8 mouse cellular contexts compared by ENCODE assay signal in the genomic region with DNA sequence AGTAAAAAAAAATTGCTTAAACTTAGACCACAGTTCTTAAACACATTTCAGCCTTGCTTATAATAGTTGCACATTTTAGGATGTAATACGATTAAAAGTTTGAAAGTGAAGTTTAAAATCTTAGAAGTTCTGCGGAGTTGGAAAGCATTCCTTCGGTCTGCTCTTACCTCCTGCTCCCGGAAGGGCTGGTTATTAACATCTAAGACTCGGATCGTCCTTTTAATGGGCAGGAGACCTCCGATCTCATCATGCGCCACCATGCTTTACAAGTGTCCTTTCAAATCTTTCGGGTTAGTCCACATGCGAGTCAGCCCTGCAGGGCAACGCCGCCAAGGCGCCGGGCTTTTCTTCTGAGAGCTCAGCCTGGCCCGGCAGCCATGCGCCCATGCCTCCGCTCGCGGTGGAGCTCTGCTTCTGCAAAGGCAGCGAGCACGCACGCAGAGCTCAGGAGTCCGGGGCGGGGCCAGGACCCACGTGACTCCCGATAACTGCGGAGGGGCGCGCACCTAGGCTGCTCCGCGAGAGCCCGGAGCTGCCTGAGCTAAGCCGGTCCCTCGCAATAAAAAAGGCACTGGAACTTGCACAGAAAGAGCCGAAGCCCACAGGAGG. TPM values are rescaled to one million over a fixed set of nuclear protein-coding genes. Genes with fewer than 3 reads are reported as not detected.
DNase-seq lines count a peak whose midpoint lies in the region; ATAC-seq and TF ChIP-seq lines count a peak whose summit lies in the region.

No protein-coding gene starts in this region.

- peaks cover 3% of the 10 kb centered on the region; the same call in 1 of the 2 replicates for H3K9me3 ChIP-seq in erythroblast, embryonic 14.5 days (ENCODE audit: control insufficient read depth, low read length)
- H3K9me3 ChIP-seq in heart, embryonic 12.5 days (replicated peaks), result no peaks in the 10 kb centered on the region
- H3K9me3 ChIP-seq in kidney, embryonic 16.5 days (ENCODE audit: low read length), result no peaks in the 10 kb centered on the region

- no peak for TF ChIP-seq CTCF in liver, adult 2 months (IDR thresholded peaks at IDR 0.05; ENCODE audit: low read depth, low read length)

- H3K27ac ChIP-seq in heart, embryonic 12.5 days (ENCODE audit: poor library complexity, severe bottlenecking), result peak overlapping the region; percentile 82
- peak overlapping the region; percentile 76 for H3K27ac ChIP-seq in kidney, embryonic 16.5 days (ENCODE audit: low read length)
- H3K27ac ChIP-seq in liver, adult 2 months (replicated peaks; ENCODE audit: insufficient read depth, low read depth, low read length), result peak overlapping the region; percentile 87

- DNase-seq in CD4-positive helper T cell, adult 2 months (ENCODE audit: low read depth, low spot score), result peak; percentile 91
- peak; percentile 50 for DNase-seq in brain, embryonic 18.5 days (ENCODE audit: low read depth, low spot score)
- DNase-seq in liver, adult 2 months (ENCODE audit: extremely low read depth, low read depth, low spot score), result peak; percentile 83
- peak; percentile 90 to 92 for DNase-seq in spleen, postnatal 36 days (ENCODE audit: low spot score in 2 of 2)

- H3K79me2 ChIP-seq in liver, adult 2 months (ENCODE audit: control insufficient read depth, insufficient read depth, low read length), result peaks cover 7% of the 10 kb centered on the region

- H3K9ac ChIP-seq in heart, embryonic 12.5 days, result peak overlapping the region; percentile 86
- H3K9ac ChIP-seq in kidney, embryonic 16.5 days (replicated peaks; ENCODE audit: low read length), result peak overlapping the region; percentile 86
- H3K9ac ChIP-seq in liver, adult 2 months (ENCODE audit: low read depth, low read length), result peak overlapping the region; percentile 91

- H3K4me1 ChIP-seq in erythroblast, embryonic 14.5 days (ENCODE audit: control insufficient read depth), result peaks cover 62% of the 10 kb centered on the region
- H3K4me1 ChIP-seq in heart, embryonic 12.5 days (replicated peaks), result peaks cover 11% of the 10 kb centered on the region
- peaks cover 18% of the 10 kb centered on the region for H3K4me1 ChIP-seq in kidney, embryonic 16.5 days (ENCODE audit: insufficient read depth, low read length)
- H3K4me1 ChIP-seq in liver, adult 2 months (ENCODE audit: control insufficient read depth, insufficient read depth, low read length), result peaks cover 14% of the 10 kb centered on the region

- H3K36me3 ChIP-seq in erythroblast, embryonic 14.5 days (ENCODE audit: control insufficient read depth), result peaks cover 66% of the 10 kb centered on the region
- peaks cover 6% of the 10 kb centered on the region for H3K36me3 ChIP-seq in heart, embryonic 12.5 days
- peaks cover 7% of the 10 kb centered on the region; the same call in 1 of the 2 replicates for H3K36me3 ChIP-seq in kidney, embryonic 16.5 days (ENCODE audit: insufficient read depth, low read length)
- peaks cover 9% of the 10 kb centered on the region for H3K36me3 ChIP-seq in liver, adult 2 months (ENCODE audit: control insufficient read depth, insufficient read depth, low read length)

- TF ChIP-seq POLR2A in liver, adult 2 months (IDR thresholded peaks at IDR 0.05; ENCODE audit: extremely low read depth, insufficient read depth, low read length), result peak; percentile 99

- no peaks in the 10 kb centered on the region for H3K27me3 ChIP-seq in erythroblast, embryonic 14.5 days (ENCODE audit: control insufficient read depth)
- H3K27me3 ChIP-seq in heart, embryonic 12.5 days (replicated peaks), result no peaks in the 10 kb centered on the region
- H3K27me3 ChIP-seq in kidney, embryonic 16.5 days (ENCODE audit: insufficient read depth, low read length), result no peaks in the 10 kb centered on the region
- H3K27me3 ChIP-seq in liver, adult 2 months (ENCODE audit: control insufficient read depth, insufficient read depth, low read length), result no peaks in the 10 kb centered on the region

- ATAC-seq in heart, embryonic 12.5 days (ENCODE audit: insufficient number of reproducible peaks, low FRiP score), result peak; percentile 99
- ATAC-seq in kidney, embryonic 16.5 days (ENCODE audit: low FRiP score, low TSS enrichment), result peak; percentile 98
- peak; percentile 83 for ATAC-seq in monocyte, adult 5-6 weeks (replicated peaks; ENCODE audit: insufficient number of reproducible peaks, low FRiP score, low TSS enrichment, poor library complexity, severe bottlenecking)

- under 1% methylated on average over 35 of the region's 35 CpGs for WGBS in heart, embryonic 12.5 days
- WGBS in kidney, embryonic 16.5 days, result 0% methylated on average over 35 of the region's 35 CpGs
- under 1% methylated on average over 35 of the region's 35 CpGs for WGBS in liver, adult 2 months

- H3K4me2 ChIP-seq in heart, embryonic 12.5 days, result peak overlapping the region; percentile 63
- H3K4me2 ChIP-seq in kidney, embryonic 16.5 days (replicated peaks; ENCODE audit: low read depth, low read length), result peak overlapping the region; percentile 71

- peak overlapping the region; percentile 75 for H3K4me3 ChIP-seq in erythroblast, embryonic 14.5 days (replicated peaks)
- peak overlapping the region; percentile 76 for H3K4me3 ChIP-seq in heart, embryonic 12.5 days
- peak overlapping the region; percentile 72 for H3K4me3 ChIP-seq in kidney, embryonic 16.5 days (ENCODE audit: low read length)
- peak overlapping the region; percentile 78 for H3K4me3 ChIP-seq in liver, adult 2 months (ENCODE audit: insufficient read depth, low read depth, low read length)

RNA-seq across cellular contexts. Expression of a gene that starts 24.8 kb away (rescaled TPM):
- 5.8 and 9.3 TPM in 2 replicates for polyA plus RNA-seq in erythroblast, embryonic 14.5 days (2012)
- polyA plus RNA-seq in heart, embryonic 12.5 days (2016; fragmentation: Nextera tagmentation; extraction: Ambion mirVana), result 63.6 and 63.7 TPM in 2 replicates
- 56.8 and 60.9 TPM in 2 replicates for polyA plus RNA-seq in kidney, embryonic 16.5 days (2015; fragmentation: Nextera tagmentation; extraction: Ambion mirVana)
- 20.5 and 26.3 TPM in 2 replicates for total RNA-seq in liver, adult 2 months (2014; rRNA removed)
- polyA plus RNA-seq in liver, adult 2 months (2012; rRNA removed), result 17.1 and 18.4 TPM in 2 replicates
- total RNA-seq in monocyte, adult 5-6 weeks (2017), result 24.7 to 34.8 TPM (median 25.9 TPM) in 3 replicates

RNA-seq across cellular contexts. Expression of a gene that starts 24.8 kb away (rescaled TPM):
- not detected in 2 replicates for polyA plus RNA-seq in erythroblast, embryonic 14.5 days (2012)
- not detected in 2 replicates for polyA plus RNA-seq in heart, embryonic 12.5 days (2016; fragmentation: Nextera tagmentation; extraction: Ambion mirVana)
- not detected in 2 replicates for polyA plus RNA-seq in kidney, embryonic 16.5 days (2015; fragmentation: Nextera tagmentation; extraction: Ambion mirVana)
- total RNA-seq in liver, adult 2 months (2014; rRNA removed), result not detected in 2 replicates
- polyA plus RNA-seq in liver, adult 2 months (2012; rRNA removed), result not detected in 2 replicates
- not detected in 3 replicates for total RNA-seq in monocyte, adult 5-6 weeks (2017)

RNA-seq across cellular contexts. Expression of a gene that starts 39.3 kb away (rescaled TPM):
- polyA plus RNA-seq in erythroblast, embryonic 14.5 days (2012), result not detected in 2 replicates
- polyA plus RNA-seq in heart, embryonic 12.5 days (2016; fragmentation: Nextera tagmentation; extraction: Ambion mirVana), result not detected in 2 replicates
- polyA plus RNA-seq in kidney, embryonic 16.5 days (2015; fragmentation: Nextera tagmentation; extraction: Ambion mirVana), result not detected in 2 replicates
- total RNA-seq in liver, adult 2 months (2014; rRNA removed), result not detected in 2 replicates
- not detected in 2 replicates for polyA plus RNA-seq in liver, adult 2 months (2012; rRNA removed)
- not detected in 3 replicates for total RNA-seq in monocyte, adult 5-6 weeks (2017)

RNA-seq across cellular contexts. Expression of a gene that starts 51.9 kb away (rescaled TPM):
- polyA plus RNA-seq in erythroblast, embryonic 14.5 days (2012), result 0.03 TPM in 1 of 2 replicates, not detected in the other
- polyA plus RNA-seq in heart, embryonic 12.5 days (2016; fragmentation: Nextera tagmentation; extraction: Ambion mirVana), result not detected in 2 replicates
- not detected in 2 replicates for polyA plus RNA-seq in kidney, embryonic 16.5 days (2015; fragmentation: Nextera tagmentation; extraction: Ambion mirVana)
- total RNA-seq in liver, adult 2 months (2014; rRNA removed), result not detected in 2 replicates
- not detected in 2 replicates for polyA plus RNA-seq in liver, adult 2 months (2012; rRNA removed)
- not detected in 3 replicates for total RNA-seq in monocyte, adult 5-6 weeks (2017)

RNA-seq across cellular contexts. Expression of a gene that starts 55.7 kb away (rescaled TPM):
- polyA plus RNA-seq in erythroblast, embryonic 14.5 days (2012), result not detected in 2 replicates
- polyA plus RNA-seq in heart, embryonic 12.5 days (2016; fragmentation: Nextera tagmentation; extraction: Ambion mirVana), result not detected in 2 replicates
- polyA plus RNA-seq in kidney, embryonic 16.5 days (2015; fragmentation: Nextera tagmentation; extraction: Ambion mirVana), result not detected in 2 replicates
- not detected in 2 replicates for total RNA-seq in liver, adult 2 months (2014; rRNA removed)
- polyA plus RNA-seq in liver, adult 2 months (2012; rRNA removed), result not detected in 2 replicates
- not detected in 3 replicates for total RNA-seq in monocyte, adult 5-6 weeks (2017)

Comparison
In these comparisons a context has a peak if more than half of its experiments do, and no peak if none do; other contexts are left out.
1. Peak in every context shown above with its lines: DNase-seq, ATAC-seq, H3K4me3 ChIP-seq and H3K27ac ChIP-seq.